Mouse (Mus musculus) E14TG2a.4 (cell line): ENCODE measurements around the gene BC030500.

Experiments used
- CTCF ChIP-seq: conservative IDR thresholded peaks from 2 replicates; pipeline ENCODE4 v1.5.1; 2014; ENCODE audit warnings: low read length
- NANOG ChIP-seq: IDR thresholded peaks from 2 replicates; pipeline ENCODE4 v1.6.1; 2014; ENCODE audit warnings: borderline replicate concordance, low read length, mixed read lengths
- POU5F1 ChIP-seq: IDR thresholded peaks from 2 replicates; pipeline ENCODE4 v1.6.1; 2014; ENCODE audit warnings: low read length, borderline replicate concordance

DNA sequence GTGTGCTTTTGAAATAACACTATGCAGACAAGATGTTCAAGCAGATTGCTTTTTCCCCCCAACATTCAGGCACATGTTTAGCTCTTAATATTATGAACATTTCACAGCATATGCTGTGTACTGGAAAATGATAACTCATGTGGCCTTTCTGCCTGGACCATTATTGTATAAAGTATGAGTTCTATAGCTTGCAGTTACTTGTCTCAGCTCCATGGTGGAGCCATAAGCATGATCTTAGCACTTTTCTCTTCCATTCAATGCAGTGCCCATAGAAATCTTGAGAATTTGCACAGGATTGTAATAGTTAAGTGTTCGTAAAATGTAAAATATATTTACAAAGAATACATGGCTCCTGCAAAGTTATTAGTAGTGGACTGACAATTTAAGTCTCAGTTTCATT, 19.5 kb downstream of the BC030500 start:
- TF ChIP-seq CTCF = no peak
- TF ChIP-seq NANOG = no peak
- no peak for TF ChIP-seq POU5F1
